Mouse (Mus musculus): Measurements from ENCODE around the gene Mef2b. TPM values are rescaled to one million over a fixed set of nuclear protein-coding genes. Genes with fewer than 3 reads are reported as not detected.
A peak's percentile ranks its signal among the peaks of the same experiment; 100 is the strongest.

Gene Mef2b
- polyA plus RNA-seq, 1 experiment from 2014 or later: 0.11 TPM

DNA sequence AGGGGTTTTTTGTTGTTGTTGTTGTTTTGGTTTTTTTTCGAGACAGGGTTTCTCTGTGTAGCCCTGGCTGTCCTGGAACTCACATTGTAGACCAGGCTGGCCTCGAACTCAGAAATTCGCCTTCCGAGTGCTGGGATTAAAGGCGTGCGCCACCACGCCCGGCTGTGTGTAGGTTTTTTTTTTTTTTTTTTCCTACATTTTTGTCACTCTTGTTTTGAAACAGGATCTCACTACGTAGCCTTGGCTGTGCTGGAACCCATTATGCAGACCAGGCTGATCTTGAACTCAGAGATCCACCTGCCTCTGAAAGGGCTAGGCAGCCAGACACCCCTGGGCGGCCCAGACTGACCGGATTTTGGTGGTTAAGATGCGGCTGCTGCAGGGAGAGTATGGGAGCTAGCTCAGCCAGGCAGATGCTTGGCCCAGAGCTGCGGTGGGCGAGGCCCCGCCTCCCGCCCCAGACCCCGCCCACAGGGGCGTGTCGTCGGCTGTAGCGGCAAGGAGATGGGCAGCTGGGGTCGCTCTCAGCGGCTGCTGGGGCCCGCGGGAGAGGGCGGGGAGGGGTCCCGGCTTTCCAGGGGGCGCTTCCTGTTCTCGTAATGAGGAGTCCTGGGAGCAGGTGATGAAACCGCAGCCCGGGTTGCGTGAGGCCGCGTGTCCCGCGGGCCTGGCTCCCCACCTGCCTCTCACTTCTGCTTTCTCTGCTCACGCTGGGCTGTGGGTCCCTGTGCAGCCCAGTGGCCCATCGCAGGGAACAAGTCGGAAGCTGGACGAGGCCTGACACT lies 18.8 kb downstream of the Mef2b start:
- no peaks in the 10 kb centered on the region for H3K27me3 ChIP-seq (ENCODE audit: insufficient read depth, low read length)
- peak; percentile 87 for DNase-seq
- 7% methylated on average over 40 of the region's 40 CpGs for WGBS (ENCODE audit: insufficient replicate concordance)

DNA sequence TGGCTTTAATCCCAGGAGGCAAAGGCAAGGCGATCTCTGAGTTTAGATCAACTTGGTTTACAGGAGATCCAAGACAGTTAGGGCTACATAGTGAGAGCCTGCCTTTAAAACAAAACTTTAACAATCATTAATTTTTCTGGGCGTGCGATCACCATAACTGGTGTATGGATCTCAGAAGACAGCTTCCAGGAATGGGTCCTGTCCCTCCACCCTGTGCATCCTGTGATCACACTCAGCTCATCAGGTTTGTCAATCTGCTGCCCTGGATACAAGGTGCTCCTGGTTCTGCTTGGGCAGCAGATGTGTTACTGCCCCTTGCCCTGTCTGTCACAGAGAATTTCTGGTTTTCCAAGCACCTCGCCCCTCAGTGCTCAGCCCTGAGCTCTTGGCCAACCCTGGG lies 19.7 kb downstream of the Mef2b start:
- Histone ChIP-seq H3K27ac (ENCODE audit: low read depth) (no peak overlapping the region), H3K9ac (replicated peaks) (no peak overlapping the region), H3K4me3 (ENCODE audit: low read depth, low read length) (no peak overlapping the region), H3K9me3 (ENCODE audit: low read length) (no peaks in the 10 kb centered on the region), H3K36me3 (replicated peaks; ENCODE audit: insufficient read depth, low read length) (no peaks in the 10 kb centered on the region), H3K27me3 (ENCODE audit: insufficient read depth, low read length) (no peaks in the 10 kb centered on the region), H3K4me1 (ENCODE audit: insufficient read depth) (peaks cover 14% of the 10 kb centered on the region), H3K4me2 (ENCODE audit: low read depth, low read length) (no peak overlapping the region; the same call in 1 of the 2 replicates)
- no peak for DNase-seq
- TF ChIP-seq EP300 (IDR thresholded peaks at IDR 0.05; ENCODE audit: low read depth) (no peak), CTCF (IDR thresholded peaks at IDR 0.05; ENCODE audit: low read depth) (no peak)
- ATAC-seq: no peak
- WGBS (ENCODE audit: insufficient replicate concordance): 80% methylated on average over 4 of the region's 4 CpGs

More for the DNA sequence above, 18.8 kb downstream of the Mef2b start:
- Histone ChIP-seq H3K4me1 (ENCODE audit: insufficient read depth) (peaks cover 14% of the 10 kb centered on the region), H3K4me2 (ENCODE audit: low read depth, low read length) (peak overlapping the region; percentile 85), H3K9me3 (ENCODE audit: low read length) (no peaks in the 10 kb centered on the region), H3K4me3 (ENCODE audit: low read depth, low read length) (peak overlapping the region; percentile 54), H3K9ac (replicated peaks) (peak overlapping the region; percentile 47; the same call in 1 of the 2 replicates), H3K27ac (ENCODE audit: low read depth) (peak overlapping the region; percentile 22; the same call in 1 of the 2 replicates), H3K36me3 (replicated peaks; ENCODE audit: insufficient read depth, low read length) (no peaks in the 10 kb centered on the region)
- no peak for TF ChIP-seq EP300 (IDR thresholded peaks at IDR 0.05; ENCODE audit: low read depth)
- TF ChIP-seq CTCF (IDR thresholded peaks at IDR 0.05; ENCODE audit: low read depth): no peak
- peak; percentile 83 for ATAC-seq

DNA sequence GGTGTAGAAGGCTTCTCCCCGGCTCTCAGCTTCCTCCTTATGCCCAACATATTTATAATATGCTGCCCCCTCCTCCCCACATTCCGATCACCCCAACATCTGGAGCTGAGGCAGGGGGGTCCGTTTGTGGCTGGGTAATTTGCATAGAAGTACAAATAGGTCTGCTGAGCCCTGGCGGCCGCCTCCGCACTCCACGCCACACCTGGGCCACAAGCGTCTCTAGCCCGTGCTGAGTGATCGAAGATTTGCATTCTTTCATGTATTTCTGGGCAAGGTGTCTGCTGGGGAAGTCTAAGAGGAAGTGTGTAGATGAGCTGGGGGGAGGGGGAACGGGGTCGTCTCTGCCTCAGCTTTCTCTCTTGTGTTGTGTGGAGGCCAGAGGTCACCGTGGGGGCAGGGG lies 20.5 kb downstream of the Mef2b start:
- 48% methylated on average over 13 of the region's 13 CpGs for WGBS (ENCODE audit: insufficient replicate concordance)
- no peak overlapping the region for H3K27ac ChIP-seq (ENCODE audit: low read depth)
- TF ChIP-seq CTCF (IDR thresholded peaks at IDR 0.05; ENCODE audit: low read depth) (no peak), EP300 (IDR thresholded peaks at IDR 0.05; ENCODE audit: low read depth) (no peak)
- H3K4me3 ChIP-seq (ENCODE audit: low read depth, low read length): no peak overlapping the region
- H3K9me3 ChIP-seq (ENCODE audit: low read length): no peaks in the 10 kb centered on the region
- H3K36me3 ChIP-seq (replicated peaks; ENCODE audit: insufficient read depth, low read length): no peaks in the 10 kb centered on the region
- DNase-seq (no peak), ATAC-seq (no peak)
- peaks cover 14% of the 10 kb centered on the region for H3K4me1 ChIP-seq (ENCODE audit: insufficient read depth)
- no peak overlapping the region for H3K9ac ChIP-seq (replicated peaks)
- no peak overlapping the region for H3K4me2 ChIP-seq (ENCODE audit: low read depth, low read length)
- H3K27me3 ChIP-seq (ENCODE audit: insufficient read depth, low read length): no peaks in the 10 kb centered on the region

DNA sequence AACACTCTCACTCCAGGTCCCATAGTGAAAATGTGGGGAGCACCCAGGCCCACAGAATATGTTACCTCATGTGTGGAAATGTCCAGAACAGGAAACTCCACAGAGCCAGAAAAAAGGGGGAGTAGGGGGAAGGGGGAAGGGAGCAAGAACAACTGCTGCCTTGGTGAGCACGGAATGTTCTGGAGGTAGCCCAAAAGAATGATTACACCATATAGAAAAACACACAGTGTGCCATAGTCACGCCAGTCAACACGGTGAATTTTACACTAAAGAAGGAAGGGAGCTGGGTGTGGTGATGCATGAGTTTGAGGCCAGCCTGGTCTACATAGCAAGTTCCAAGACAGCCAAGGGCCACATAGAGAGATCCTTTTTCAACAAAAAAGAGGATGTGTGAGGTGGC lies 23.8 kb downstream of the Mef2b start:
- H3K9me3 ChIP-seq (ENCODE audit: low read length): no peaks in the 10 kb centered on the region
- H3K9ac ChIP-seq (replicated peaks): no peak overlapping the region
- H3K27ac ChIP-seq (ENCODE audit: low read depth): no peak overlapping the region
- peaks cover 8% of the 10 kb centered on the region for H3K4me1 ChIP-seq (ENCODE audit: insufficient read depth)
- H3K36me3 ChIP-seq (replicated peaks; ENCODE audit: insufficient read depth, low read length): no peaks in the 10 kb centered on the region
- 71% methylated on average over 3 of the region's 3 CpGs for WGBS (ENCODE audit: insufficient replicate concordance)
- DNase-seq (no peak), ATAC-seq (no peak)
- 0 out of 2 replicates have a peak, but pooled peaks cover 7% of the 10 kb centered on the region for H3K27me3 ChIP-seq (ENCODE audit: insufficient read depth, low read length)
- TF ChIP-seq CTCF (IDR thresholded peaks at IDR 0.05; ENCODE audit: low read depth) (no peak), EP300 (IDR thresholded peaks at IDR 0.05; ENCODE audit: low read depth) (no peak)
- no peak overlapping the region for H3K4me3 ChIP-seq (ENCODE audit: low read depth, low read length)
- H3K4me2 ChIP-seq (ENCODE audit: low read depth, low read length): no peak overlapping the region

DNA sequence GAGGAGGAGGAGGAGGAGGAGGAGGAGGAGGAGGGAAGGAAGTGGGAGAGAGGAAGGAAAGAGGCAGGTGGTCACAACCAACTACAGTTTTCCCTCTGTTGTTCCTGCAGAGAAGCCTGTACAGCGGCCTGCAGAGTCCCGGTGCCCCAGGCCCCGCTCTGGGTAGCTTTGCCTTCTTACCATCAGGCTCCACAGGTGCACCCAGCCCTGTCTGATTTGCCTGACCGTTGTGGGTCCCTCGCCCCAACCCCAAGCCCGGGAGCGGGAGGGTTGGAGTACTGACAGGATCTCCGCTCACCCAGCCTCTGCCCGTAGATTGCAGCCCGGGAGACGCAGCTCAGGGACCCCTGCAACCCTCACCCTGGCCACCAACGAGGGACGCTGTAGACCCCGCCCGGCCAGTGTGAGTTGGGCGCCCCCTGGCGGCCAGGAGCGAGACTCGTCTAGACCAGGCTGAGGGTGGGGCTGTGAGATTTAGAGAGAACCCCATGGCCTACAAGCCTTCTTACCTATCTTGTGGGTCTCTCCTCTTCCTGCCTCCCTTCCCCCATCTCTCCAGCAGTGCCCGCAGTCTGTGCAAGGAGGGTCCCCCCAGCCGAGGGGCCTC lies 27.1 kb downstream of the Mef2b start:
- DNase-seq (peak; percentile 85), ATAC-seq (peak; percentile 64)
- H3K4me3 ChIP-seq (ENCODE audit: low read depth, low read length): peak overlapping the region; percentile 26; the same call in 1 of the 2 replicates
- H3K36me3 ChIP-seq (replicated peaks; ENCODE audit: insufficient read depth, low read length): no peaks in the 10 kb centered on the region
- no peak overlapping the region; the same call in 1 of the 2 replicates for H3K9ac ChIP-seq (replicated peaks)
- H3K4me2 ChIP-seq (ENCODE audit: low read depth, low read length): peak overlapping the region; percentile 67
- 0 out of 2 replicates have a peak, but pooled peaks cover 7% of the 10 kb centered on the region for H3K27me3 ChIP-seq (ENCODE audit: insufficient read depth, low read length)
- H3K9me3 ChIP-seq (ENCODE audit: low read length): no peaks in the 10 kb centered on the region
- peak; percentile 99 for TF ChIP-seq CTCF (IDR thresholded peaks at IDR 0.05; ENCODE audit: low read depth)
- TF ChIP-seq EP300 (IDR thresholded peaks at IDR 0.05; ENCODE audit: low read depth): no peak
- no peak overlapping the region for H3K27ac ChIP-seq (ENCODE audit: low read depth)
- WGBS (ENCODE audit: insufficient replicate concordance): 4% methylated on average over 15 of the region's 21 CpGs
- peaks cover 16% of the 10 kb centered on the region for H3K4me1 ChIP-seq (ENCODE audit: insufficient read depth)

DNA sequence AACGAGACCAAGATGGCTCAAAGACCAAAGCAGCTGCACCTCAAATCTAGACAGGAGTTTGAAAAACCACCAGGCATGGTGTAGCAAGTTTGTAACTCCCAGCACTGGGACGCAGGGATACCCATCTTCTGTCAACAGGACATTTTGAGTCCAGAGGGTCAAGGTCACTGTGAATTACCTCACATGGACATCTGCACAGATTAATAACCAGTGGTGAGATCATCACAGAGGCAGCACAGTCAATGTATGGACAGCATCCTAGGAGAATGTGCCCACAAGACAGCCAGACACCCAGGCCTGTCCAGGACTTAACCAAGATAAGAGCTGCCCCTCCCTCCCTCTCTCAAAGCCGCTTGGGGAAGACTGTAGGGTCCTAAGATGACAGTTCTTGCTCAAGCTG lies 30.6 kb downstream of the Mef2b start:
- Histone ChIP-seq H3K4me3 (ENCODE audit: low read depth, low read length) (no peak overlapping the region), H3K9me3 (ENCODE audit: low read length) (no peaks in the 10 kb centered on the region), H3K9ac (replicated peaks) (no peak overlapping the region; the same call in 1 of the 2 replicates), H3K27ac (ENCODE audit: low read depth) (peak overlapping the region; percentile 55), H3K4me2 (ENCODE audit: low read depth, low read length) (no peak overlapping the region), H3K27me3 (ENCODE audit: insufficient read depth, low read length) (0 out of 2 replicates have a peak, but pooled peaks cover 7% of the 10 kb centered on the region), H3K36me3 (replicated peaks; ENCODE audit: insufficient read depth, low read length) (no peaks in the 10 kb centered on the region), H3K4me1 (ENCODE audit: insufficient read depth) (peaks cover 36% of the 10 kb centered on the region)
- TF ChIP-seq CTCF (IDR thresholded peaks at IDR 0.05; ENCODE audit: low read depth): no peak
- 0 out of 2 replicates have a peak, but pooled peaks have one; percentile 31 for TF ChIP-seq EP300 (IDR thresholded peaks at IDR 0.05; ENCODE audit: low read depth)
- ATAC-seq (peak; percentile 51), DNase-seq (peak; percentile 45)
- WGBS (ENCODE audit: insufficient replicate concordance): 50% methylated on average over 3 of the region's 3 CpGs
